Mouse (Mus musculus) heart, embryonic 12.5 days (tissue): ENCODE measurements around the gene Polr3c. TPM values are rescaled to one million over a fixed set of nuclear protein-coding genes. Genes with fewer than 3 reads are reported as not detected.

ENCODE experiments used
- ATAC-seq: fragments of 200-750 bp; cut with Nextera tagmentation; 2 replicates; pipeline ENCODE4 v1.8.0; 2017; ENCODE audit warnings: moderate TSS enrichment, moderate library complexity; ENCODE audit not compliant: insufficient number of reproducible peaks, low FRiP score
- H3K27ac ChIP-seq: fragments of 300-500 bp; sonication (generic); 2 replicates; pipeline ENCODE4 v1.5.1; 2016; ENCODE audit warnings: mild to moderate bottlenecking, moderate library complexity; ENCODE audit not compliant: poor library complexity, severe bottlenecking
- H3K27me3 ChIP-seq: fragments of 300-500 bp; sonication (generic); replicated peaks from 2 replicates; pipeline ENCODE4 v1.6.1; 2016; ENCODE audit warnings: mild to moderate bottlenecking, moderate library complexity
- H3K36me3 ChIP-seq: fragments of 300-500 bp; sonication (generic); 2 replicates; pipeline ENCODE4 v1.6.1; 2016; ENCODE audit warnings: mild to moderate bottlenecking, moderate library complexity
- H3K4me1 ChIP-seq: fragments of 300-500 bp; sonication (generic); replicated peaks from 2 replicates; pipeline ENCODE4 v1.6.1; 2016; ENCODE audit warnings: mild to moderate bottlenecking
- H3K4me2 ChIP-seq: fragments of 300-500 bp; sonication (generic); 2 replicates; pipeline ENCODE4 v1.6.1; 2016; ENCODE audit warnings: mild to moderate bottlenecking, moderate library complexity
- H3K4me3 ChIP-seq: fragments of 300-500 bp; sonication (generic); 2 replicates; pipeline ENCODE4 v1.5.1; 2016; ENCODE audit warnings: mild to moderate bottlenecking
- H3K9ac ChIP-seq: fragments of 300-500 bp; sonication (generic); 2 replicates; pipeline ENCODE4 v1.6.1; 2016; ENCODE audit warnings: mild to moderate bottlenecking, moderate library complexity
- H3K9me3 ChIP-seq: fragments of 300-500 bp; sonication (generic); replicated peaks from 2 replicates; pipeline ENCODE4 v1.6.1; 2016; ENCODE audit warnings: mild to moderate bottlenecking, moderate library complexity
- WGBS: fragments of 180-500 bp; shearing (Covaris S2); methylation state at CpG from one replicate; pipeline ENCODE4 v1.1.7; 2016; 5-methylcytosine and 5-hydroxymethylcytosine counted together
- polyA plus RNA-seq: library from polyadenylated mRNA; unstranded; fragments of >200 nt; fragmentation: Nextera tagmentation; extraction: Ambion mirVana; gene quantifications from 2 replicates; pipeline ENCODE4 v1.2.1, GENCODE M21; 2016

The Polr3c gene
- polyA plus RNA-seq, 1 experiment from 2014 or later: 27.6 TPM

- 46% methylated on average over 8 of the region's 8 CpGs for WGBS
- peaks cover 10% of the 10 kb centered on the region for H3K4me1 ChIP-seq
- H3K9me3 ChIP-seq: no peaks in the 10 kb centered on the region
- H3K4me3 ChIP-seq: 0 out of 2 replicates have a peak overlapping the region, but pooled peaks have one; percentile 28
- no peaks in the 10 kb centered on the region for H3K27me3 ChIP-seq
- H3K36me3 ChIP-seq: no peaks in the 10 kb centered on the region
- no peak overlapping the region for H3K9ac ChIP-seq
- peak overlapping the region; percentile 1; the same call in 1 of the 2 replicates for H3K27ac ChIP-seq
- peak overlapping the region; percentile 67 for H3K4me2 ChIP-seq
- no peak for ATAC-seq
Observed at GRCm38 (mm10) chr3:96662731-96663316, 64.6 kb downstream of the Polr3c start.

Other genes starting within 250 kb of the Polr3c start
- 7.9 and 9.2 TPM in 2 replicates for gene Hfe2, start 202.5 kb downstream of the Polr3c start, polyA plus RNA-seq
- 144 and 150 TPM in 2 replicates for gene Txnip, start 169.7 kb downstream of the Polr3c start, polyA plus RNA-seq
- gene Gm16253, start 150.6 kb downstream of the Polr3c start, polyA plus RNA-seq: 1.6 and 2.4 TPM in 2 replicates
- gene Polr3gl, start 133.4 kb downstream of the Polr3c start, polyA plus RNA-seq: 39.2 and 39.3 TPM in 2 replicates
- 9.2 and 9.5 TPM in 2 replicates for gene Ankrd34a, start 131.0 kb downstream of the Polr3c start, polyA plus RNA-seq
- gene Lix1l, start 126.5 kb downstream of the Polr3c start, polyA plus RNA-seq: 5.1 and 5.2 TPM in 2 replicates
- 90.8 and 95.8 TPM in 2 replicates for gene Rbm8a, start 97.7 kb downstream of the Polr3c start, polyA plus RNA-seq
- 36.9 and 37.2 TPM in 2 replicates for gene Pex11b, start 92.3 kb downstream of the Polr3c start, polyA plus RNA-seq
- gene Gm42957, start 92.2 kb downstream of the Polr3c start, polyA plus RNA-seq: 0.10 and 0.14 TPM in 2 replicates
- 0.75 and 0.91 TPM in 2 replicates for gene Itga10, start 82.0 kb downstream of the Polr3c start, polyA plus RNA-seq
- 0.17 and 0.23 TPM in 2 replicates for gene Ankrd35, start 57.5 kb downstream of the Polr3c start, polyA plus RNA-seq
- 42.0 and 43.3 TPM in 2 replicates for gene Pias3, start 31.2 kb downstream of the Polr3c start, polyA plus RNA-seq
- 6.2 and 6.9 TPM in 2 replicates for gene Nudt17, start 19.1 kb downstream of the Polr3c start, polyA plus RNA-seq
- 54.5 and 56.5 TPM in 2 replicates for gene Rnf115, start within 50 bp of the Polr3c start, polyA plus RNA-seq
- gene Pdzk1, start 101.7 kb upstream of the Polr3c start, polyA plus RNA-seq: 0.36 TPM in 1 of 2 replicates, not detected in the other
- gene Cd160, start 101.7 kb upstream of the Polr3c start, polyA plus RNA-seq: 0.08 TPM in 1 of 2 replicates, not detected in the other
- gene Gja5, start 177.1 kb upstream of the Polr3c start, polyA plus RNA-seq: 150 and 151 TPM in 2 replicates
- gene Gpr89, start 177.7 kb upstream of the Polr3c start, polyA plus RNA-seq: 27.6 and 32.3 TPM in 2 replicates
- gene Gja8, start 198.4 kb upstream of the Polr3c start, polyA plus RNA-seq: not detected in 2 replicates